Mouse (Mus musculus) c-Kit-positive CD71-negative TER-119-negative erythroid progenitor cells, embryonic 14.5 days (primary cell): ENCODE measurements at regions not wholly inside any gene's neighbourhood (a gene's known extent, or its start where the extent isn't known, plus 50 kb on each side); places are given as distances from the start of the nearest gene placed in this dataset.

Experiments used
- DNase-seq: peaks from one replicate; pipeline ENCODE4 v3.0.0-alpha.2; 2013; ENCODE audit warnings: low read depth

DNA sequence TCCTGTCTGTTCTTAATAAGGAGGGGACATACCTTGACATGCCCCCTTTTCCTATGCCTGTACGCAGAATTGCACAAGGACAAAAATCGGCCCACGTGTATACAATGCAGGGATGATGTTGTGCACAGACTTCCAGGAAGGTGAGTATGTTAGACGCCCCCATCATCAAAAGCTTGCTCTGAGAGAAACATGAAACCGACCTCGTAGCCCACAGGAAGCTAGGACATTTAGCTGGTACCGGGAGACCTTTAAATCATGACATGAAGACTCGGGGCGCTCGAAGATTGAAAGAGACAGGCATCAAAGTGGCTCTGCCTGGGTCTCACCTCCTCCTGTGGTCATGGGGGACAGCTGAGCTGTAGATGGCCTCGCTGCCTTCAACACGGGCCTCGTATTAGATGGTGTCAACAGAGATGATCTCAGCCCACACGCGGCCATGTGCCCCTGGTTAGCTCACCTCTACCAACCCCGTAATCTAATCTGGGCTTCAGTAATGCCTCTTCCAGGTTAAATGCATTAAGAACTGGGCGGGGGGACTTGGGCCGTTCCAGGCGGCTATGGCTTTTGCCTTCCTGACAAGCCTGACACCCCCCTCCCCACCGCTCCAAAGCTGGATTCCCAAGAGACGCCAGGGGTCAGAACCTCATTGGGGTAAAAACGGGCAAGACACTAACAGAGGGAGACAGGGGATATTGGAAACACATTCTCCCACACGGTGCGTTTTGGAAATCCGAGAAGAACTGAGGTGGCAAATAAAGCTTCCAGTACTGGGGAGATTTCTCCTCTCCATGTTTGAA, 520.9 kb upstream of the Tbx3 start:
- DNase-seq = no peak

DNA sequence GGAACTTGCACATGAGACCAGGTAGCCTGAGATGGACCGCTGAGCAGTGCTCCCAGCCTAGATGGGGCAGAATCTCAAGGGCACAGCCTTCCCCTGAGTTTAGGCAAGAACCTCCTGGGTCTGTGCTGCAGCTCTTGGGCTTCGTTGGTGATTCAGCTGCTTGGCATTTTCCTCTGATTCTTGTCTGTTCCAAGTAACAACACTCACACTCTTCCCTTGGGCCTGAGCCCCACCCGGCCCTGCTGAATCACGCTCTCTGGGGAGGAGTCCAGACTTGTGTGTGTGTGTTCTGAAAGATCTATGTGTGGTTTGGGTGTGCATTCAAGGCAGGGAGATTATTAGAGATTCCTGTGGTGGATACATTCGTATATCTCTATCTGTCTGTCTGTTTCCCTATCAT, 517.4 kb upstream of the Tbx3 start:
- no peak for DNase-seq

DNA sequence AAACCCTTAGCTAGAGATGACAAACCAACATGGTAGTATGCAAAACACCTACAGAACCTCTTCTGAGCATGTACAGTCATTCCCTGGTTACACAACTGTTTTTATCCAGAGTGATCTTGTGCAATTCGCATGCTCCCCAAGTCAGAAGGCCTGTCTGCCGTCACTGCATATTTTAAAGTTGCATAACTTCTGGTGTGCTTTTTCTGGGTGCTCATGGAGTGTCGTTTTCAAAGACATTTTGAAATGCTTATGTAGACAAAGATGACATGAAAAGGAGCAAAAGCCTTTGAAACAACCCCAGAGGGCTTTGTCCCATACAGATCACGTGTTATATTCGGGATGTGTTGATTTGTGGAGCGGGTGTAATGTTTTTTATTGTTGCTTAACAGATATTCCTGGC, 513.8 kb upstream of the Tbx3 start:
- DNase-seq = no peak

DNA sequence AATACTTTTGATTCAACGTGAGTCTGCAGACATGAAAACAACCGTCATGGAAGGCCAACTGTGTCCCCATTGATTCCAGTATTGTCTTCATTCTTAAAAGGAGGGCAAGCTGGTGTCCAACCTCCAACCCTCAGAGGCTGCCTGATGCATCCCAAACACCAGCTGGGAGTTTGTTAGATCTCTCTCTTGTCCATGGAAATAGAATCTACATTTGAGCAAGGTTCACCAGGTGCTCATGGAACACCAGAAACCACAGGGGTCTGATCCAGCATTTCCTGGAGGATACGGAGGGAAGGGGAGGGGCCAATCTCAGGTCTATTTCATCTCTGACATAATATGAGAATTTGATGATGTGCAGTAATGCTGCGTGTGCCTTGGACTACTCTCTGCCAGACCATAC, 512.3 kb upstream of the Tbx3 start:
- no peak for DNase-seq

DNA sequence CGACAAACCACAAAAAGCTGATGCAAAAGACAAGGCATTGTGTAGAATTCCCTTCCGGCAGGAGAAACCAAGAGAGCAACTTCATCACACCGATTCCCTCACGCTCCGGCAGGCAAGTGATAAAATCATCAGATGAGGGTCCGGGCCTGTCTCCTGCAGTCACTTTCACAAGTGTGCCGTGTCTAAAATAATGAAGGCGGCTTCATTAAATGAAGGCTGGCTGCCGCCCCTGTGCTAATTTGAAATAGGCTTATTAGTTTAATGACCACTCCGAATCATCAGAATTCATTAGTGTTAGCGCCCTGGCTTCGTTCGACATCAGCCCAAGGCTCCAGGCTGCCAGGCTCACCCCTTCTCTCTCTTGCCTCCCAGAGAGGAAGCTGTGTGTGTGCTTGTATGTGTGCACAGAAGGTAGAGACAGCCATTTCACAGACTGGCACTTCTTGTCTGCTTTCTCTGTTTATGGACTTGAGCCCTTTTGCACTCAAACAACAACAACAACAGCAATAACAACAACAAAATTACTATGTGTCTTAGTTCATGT, 508.3 kb upstream of the Tbx3 start:
- DNase-seq = no peak

DNA sequence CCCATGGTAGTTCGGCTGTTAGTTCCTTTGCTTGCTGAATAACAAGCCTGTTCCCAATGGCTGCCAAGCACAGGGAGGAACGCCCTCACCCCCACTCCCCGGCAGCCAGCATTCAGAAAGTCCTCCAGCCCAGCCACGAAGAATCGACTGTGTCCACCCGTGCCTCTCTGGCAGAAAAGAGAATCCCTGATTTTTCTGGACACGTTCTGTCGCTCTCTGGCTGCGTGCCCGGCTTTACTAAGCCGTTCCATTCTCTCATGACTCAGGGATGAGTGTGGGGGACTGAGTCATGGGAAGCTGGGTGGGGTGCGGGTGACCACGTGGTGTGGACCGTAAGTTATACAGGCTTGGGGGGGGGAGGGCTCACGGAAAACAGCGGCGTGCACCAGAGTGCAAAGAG, 502.8 kb upstream of the Tbx3 start:
- no peak for DNase-seq

DNA sequence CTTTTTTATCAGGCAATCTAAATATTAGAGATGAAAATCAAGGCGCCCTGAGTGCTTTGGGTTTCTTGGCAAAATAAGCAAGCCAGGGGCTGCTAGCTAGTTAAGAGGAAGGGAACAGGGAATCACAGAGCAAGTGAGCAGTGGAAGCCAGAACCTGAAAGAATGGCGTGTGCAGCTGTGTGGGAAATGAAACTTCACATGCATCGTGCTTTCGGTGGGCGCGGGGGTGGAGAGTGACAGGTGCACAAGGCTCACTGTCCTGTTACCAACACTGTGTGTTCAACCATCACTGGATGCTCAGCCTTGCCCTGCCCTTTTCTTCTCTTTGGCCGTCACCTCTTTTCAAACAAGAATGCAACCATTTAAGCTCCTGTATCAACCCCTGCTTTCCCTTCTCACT, 501.2 kb upstream of the Tbx3 start:
- no peak for DNase-seq

DNA sequence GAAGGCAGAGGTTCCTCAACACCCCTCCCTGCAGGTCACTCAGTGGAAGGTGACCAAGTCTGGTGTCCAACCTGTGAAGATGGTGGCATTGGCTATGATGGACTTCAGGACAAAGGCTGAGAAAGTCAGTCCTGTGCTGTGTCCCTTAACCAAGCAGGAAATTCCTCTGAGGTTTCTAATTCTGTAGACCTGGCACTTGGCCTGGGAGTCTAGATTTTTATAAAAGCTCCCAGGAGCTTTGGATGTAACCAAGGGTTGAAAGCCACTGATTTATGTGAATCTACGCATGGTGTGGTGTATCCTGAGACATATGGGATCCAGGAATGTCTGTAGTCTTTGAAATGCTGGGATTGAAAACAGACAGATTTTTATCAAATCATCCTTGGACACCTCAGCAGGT, 498.8 kb upstream of the Tbx3 start:
- DNase-seq = no peak

DNA sequence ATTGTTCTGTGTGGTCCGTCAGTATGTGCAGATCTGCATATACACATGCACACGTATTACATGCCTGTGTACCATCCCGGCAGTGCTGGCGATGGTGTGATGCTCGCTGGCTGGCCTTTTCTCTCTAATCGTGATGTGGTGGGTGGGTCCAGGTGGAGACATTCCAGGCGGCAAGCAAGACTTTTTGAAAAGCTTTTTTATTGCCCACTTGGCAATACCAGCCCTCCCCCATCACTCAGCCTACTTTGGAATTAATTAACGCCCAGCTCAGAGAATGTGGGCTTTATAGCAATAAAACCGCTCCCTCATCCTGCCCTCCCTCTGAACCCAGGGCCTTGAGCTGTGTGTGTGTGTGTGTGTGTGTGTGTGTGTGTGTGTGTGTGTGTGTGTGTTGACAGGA, 491.7 kb upstream of the Tbx3 start:
- no peak for DNase-seq

DNA sequence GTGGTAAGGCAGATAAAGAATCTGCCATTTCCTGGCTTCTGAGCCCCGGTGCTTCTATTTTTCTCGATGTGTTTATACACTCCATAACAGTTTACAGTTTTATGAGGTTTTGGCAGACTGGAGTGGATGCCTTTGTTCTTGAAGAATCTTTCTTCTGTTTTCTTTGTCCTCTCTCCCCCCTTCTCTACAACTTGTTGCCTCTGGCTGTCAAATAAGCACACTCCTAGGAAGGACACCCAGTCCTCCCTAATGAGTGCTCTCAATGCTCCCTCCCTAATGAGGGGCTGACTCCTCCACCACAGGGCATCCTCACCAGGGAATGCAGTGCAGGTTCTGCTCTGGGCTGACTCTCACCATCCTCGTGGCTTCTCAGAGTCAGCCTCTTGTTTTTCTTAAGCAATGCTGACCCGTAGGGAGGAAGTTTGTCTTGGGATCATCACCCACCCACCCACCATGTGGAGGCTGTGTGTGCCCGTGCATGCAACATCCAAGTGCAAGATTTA, 486.9 kb upstream of the Tbx3 start:
- no peak for DNase-seq

DNA sequence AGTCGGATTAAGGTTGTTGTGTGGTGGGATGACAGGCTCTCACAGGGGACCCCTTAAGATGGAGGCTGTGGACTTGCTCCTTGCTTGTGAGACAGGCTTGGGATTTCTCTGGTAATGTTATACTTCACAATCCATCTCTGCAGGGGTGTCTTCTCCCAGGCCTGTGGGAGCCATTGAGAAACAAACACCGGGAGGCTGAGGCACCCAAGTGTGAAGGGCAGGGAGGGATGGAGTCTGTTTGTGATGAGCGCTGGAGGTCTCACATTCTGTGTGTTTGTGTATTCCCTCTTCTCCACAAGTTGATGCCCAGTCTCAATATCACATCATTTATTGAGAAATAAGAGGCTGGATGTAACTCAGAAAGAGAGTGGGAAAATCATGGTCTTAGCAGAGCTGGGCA, 483.9 kb upstream of the Tbx3 start:
- no peak for DNase-seq

DNA sequence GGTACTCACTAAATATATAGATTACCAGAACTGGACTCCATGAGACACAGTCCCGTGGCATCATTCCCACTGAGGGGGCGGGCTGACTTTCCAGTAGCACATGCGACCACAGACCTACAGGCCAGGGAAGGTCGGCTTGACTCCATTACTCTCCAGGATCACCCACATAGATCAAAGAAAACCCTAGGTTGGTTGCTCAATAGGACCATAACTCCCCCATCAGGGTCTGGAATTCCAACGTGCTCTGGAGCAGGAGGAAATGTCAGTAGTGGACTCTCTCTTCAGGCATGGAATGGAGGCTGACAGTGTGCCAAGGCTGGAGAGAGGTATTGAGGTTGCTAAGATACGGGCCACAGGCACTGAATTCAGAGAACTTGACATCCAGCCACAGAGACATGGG, 482.0 kb upstream of the Tbx3 start:
- DNase-seq = no peak

DNA sequence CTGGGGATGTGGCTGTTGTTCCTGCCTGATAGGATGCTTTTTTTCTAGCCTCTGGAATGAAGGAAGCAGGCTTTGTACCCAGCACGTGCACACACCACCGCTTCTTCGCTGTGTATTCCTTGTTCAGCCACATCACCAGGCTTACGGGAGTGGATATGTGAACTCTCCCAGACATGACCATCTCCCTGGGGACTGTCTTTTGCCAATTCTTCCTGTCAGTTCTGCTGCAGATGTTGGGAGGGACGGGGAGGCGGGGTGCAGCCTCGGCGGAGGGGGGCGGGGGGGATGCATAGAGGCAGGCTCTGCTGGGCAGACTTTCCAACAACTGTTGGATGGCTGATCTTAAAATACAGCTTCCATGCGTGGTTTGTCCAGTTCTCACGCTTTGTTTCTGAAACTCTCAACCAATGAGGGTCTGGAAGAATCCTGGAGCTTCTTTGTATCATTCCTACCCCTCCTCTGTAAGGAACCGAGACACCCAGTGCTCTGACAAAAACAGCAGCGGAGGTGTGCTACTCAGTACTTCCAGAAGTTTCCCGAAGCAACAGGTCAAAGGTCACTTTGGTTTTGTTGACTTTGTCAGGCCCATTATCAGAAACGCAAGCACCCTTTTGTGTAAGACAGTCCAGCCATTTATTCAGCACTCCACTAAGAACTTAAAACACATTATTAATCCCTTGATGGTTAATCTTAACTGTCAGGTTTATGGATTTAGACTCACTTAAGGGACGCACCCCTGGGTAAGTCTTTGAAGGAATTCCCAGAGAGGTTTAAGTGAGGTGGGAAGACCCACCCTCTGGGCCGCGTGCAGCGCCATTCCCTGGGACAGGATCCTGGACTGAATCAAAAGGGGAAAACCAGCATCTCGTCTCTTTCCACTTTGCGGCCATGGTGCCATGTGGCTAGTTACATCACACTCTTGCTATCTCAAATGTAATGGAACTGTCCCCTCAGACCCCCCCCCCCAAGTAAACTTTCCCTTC, 476.5 kb upstream of the Tbx3 start:
- no peak for DNase-seq

DNA sequence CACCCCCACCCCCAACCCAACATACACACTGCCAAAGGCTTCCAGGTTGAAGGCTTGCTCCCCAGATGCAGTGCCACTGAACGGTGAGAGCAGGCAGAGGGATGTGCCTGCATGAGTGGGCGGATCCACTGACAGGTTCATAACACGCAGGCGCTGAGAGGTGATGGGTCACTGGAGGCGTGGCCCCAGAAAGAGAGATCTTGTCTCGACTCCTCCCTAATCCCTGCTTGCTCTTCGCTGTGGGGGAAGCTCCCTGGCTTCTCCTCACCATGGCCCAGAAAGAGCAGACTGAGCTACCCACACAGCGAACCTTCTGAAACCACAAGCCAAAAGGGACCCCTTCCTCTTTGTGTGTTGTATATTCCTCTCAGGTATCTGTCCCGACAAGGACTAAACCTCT, 470.6 kb upstream of the Tbx3 start:
- DNase-seq = no peak

DNA sequence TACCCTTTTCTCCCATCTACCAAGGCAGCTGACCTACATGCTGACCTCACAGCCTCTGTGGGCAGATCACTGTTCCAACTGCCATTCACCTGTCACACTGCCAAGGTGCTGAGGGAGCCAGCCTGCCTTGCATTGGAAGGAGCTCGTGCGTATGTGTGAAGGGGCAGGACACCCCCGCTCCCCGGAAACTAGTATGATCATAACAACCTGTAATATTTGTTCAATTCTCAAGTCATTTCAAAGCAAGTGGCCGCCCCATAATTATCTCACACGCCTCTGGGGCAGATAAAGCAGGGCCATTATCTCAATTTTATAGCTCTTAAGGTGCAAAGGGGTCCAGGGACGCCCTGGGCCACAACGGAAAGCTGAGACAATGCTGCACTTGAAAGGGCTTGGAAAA, 469.2 kb upstream of the Tbx3 start:
- no peak for DNase-seq

DNA sequence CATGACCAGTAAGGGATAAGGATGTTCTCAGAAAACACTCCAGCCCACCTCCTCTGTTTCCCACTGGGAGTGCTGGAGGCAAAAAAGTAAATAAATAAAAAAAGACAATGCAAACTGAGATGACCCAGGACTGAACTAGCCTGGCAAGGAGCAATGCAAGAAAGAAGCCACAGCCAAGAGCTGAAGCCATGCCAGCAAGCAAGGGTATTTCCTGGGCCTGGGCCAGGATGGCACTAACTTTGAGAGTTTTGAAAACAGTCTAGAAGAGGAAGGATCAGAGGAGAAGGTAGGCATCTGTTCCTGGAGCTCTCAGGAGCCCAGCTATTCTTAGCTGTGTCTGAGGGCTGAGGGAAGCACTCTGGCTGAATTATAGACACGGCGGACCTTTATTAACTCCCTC, 465.7 kb upstream of the Tbx3 start:
- no peak for DNase-seq

DNA sequence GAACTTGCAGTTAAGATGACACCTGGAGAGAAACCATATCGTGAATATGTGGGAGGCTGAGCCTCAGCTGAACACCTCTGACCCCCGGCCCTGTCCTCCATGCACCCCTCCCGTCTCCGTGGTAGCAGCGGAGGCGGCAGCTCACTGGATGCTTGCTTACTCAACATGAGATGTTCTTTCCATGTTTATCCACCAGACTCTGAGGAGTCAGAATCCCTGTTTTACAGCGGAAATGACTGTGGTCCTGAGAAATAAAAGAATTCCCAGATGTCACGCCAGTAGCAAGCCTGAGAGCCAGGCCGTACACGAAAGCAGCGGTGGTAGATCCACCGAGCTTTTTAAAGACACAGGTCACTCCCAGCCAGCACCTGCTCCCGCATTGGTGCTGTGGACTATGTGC, 462.4 kb upstream of the Tbx3 start:
- no peak for DNase-seq

DNA sequence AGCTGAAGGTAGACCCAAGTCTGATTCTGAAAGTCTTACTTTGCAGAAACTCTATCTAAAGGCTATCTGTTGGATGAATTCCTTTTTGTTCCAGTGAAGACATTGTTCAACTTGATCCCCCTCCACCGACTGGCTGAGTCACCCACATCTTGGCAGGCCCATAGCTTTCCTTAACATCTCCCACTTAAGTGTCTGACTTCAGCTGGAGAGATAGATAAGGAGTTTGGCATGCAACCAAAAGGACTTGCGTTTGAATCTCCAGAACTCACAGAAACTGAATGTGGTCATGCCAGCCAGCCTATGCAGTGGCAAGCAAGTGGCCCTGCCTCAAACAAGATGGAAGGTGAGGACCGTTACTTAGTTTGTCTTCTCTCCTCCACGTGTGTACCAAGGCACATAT, 457.3 kb upstream of the Tbx3 start:
- DNase-seq = no peak

DNA sequence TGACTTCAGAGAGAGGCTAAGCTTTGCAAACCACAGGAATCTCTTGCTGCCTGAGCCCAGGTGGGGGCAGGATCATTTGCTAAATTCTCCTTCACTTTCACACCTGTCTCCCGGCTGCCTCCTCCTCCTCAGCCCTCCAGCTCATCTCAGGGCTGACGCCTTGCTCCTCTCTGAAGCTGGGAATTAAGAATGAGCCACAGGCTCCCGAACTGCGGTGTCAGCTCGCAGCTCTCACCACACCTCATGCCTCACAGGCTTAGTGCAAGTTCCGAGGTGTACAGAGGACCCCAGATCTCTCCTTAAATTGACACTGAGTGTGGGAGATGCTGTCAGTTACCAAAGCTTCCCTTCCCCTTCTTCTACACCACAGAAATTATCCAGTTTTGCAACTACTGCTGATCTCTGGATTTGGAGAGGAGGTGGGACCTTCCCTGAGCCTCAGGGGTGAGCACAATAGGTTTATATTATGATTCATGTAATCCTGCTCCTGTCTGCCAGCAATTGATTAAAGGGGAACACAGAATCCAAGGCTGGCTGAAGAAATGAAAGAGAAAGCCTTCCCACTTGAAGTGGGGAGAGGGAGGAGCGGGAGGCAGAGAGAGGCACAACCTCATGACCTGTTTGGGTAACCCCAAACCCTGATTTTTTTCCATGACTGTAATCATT, 456.6 kb upstream of the Tbx3 start:
- no peak for DNase-seq

DNA sequence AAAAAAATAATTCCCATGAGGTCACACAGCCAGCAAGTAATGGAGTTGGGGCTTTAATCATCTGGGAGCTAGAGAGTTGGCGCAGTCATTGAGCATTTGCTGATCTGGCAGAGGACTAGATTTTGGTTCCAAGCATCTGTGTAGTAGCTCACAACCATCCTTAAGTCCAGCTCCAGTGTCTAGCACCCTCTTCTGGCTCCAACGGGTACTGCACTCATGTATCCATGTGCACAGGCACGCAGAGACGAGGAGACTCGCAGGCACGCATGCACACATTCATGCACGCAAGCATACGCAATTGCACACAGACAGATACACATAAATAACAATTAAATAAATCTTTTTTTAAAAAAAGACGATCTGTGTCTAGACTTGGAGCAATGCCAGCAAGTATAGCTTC, 455.5 kb upstream of the Tbx3 start:
- DNase-seq = no peak

DNA sequence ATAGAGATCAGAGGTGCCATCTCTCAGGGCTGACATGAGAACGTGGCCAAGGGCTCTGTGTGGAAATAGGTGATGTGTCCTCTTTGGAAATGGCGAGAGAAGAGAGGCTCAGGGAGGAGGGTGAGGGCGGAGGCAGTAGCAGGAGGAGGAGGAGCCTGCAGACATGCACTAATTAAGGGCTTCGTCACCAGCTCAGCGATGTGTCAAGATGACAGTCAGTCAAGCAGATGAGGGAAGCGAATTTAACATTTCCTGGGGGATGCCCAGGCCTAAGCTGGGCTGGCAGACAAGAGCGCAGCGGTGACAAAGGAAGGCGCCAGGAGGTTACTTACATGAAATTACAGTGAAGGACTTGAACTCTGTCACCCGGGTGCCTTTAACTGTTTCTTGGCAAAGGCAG, 455.1 kb upstream of the Tbx3 start:
- DNase-seq = no peak

DNA sequence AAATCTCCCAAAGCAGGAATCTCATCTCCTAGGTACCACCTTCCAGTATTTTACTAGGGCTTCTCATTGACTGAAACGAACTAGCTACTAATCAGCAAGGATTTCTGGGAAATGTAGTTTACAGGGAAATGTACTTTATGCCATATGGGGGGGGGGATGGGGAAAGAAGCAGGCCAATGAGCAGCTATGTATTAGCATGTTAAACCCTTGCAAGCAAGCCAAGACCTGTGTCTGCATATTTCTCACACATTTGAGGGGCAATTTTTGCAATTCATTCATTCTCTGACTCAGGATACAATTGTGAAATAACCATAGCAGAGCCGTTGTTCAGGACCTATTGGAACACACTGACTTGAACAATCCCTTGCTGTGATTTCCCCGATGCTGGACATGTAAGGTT, 454.3 kb upstream of the Tbx3 start:
- no peak for DNase-seq
